Mouse (Mus musculus): ENCODE measurements at regions not wholly inside any gene's neighbourhood (a gene's known extent, or its start where the extent isn't known, plus 50 kb on each side); places are given as distances from the start of the nearest gene placed in this dataset.
A peak's percentile ranks its signal among the peaks of the same experiment; 100 is the strongest.

DNA sequence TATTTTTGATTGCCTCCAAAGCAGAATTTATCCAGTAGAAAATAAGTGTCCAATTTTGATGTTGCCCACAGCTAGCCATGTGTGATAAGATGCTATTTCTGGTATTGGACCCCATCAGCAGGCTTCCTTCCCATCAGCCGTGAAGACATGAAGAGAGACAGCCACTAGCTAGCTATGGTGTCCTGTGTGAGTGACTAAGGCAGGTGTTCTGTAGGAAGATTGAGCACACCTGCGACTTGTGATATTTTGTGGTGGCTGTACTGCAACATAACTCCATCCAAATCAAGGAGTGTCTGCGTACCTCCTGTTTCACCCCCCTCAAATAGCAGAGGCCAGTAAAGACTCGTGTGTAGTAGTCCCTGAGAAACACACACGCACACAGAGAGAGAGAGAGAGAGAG, 56.6 kb upstream of the Dap start:
- Histone ChIP-seq H3K36me3 (ENCODE audit: control insufficient read depth, insufficient read depth, low read length) (no peaks in the 10 kb centered on the region), H3K27me3 (ENCODE audit: control insufficient read depth, insufficient read depth, low read length) (no peaks in the 10 kb centered on the region), H3K9me3 (ENCODE audit: control insufficient read depth, low read length) (no peaks in the 10 kb centered on the region), H3K4me2 (ENCODE audit: low read depth, low read length) (no peak overlapping the region), H3K4me1 (ENCODE audit: control insufficient read depth, insufficient read depth, low read length) (no peaks in the 10 kb centered on the region), H3K27ac (ENCODE audit: low read depth, low read length) (no peak overlapping the region), H3K4me3 (ENCODE audit: low read depth, low read length) (no peak overlapping the region), H3K9ac (replicated peaks; ENCODE audit: low read depth, low read length) (no peak overlapping the region)
- no peak for ATAC-seq (ENCODE audit: low read depth)
- 89% methylated on average over 5 of the region's 5 CpGs for WGBS

DNA sequence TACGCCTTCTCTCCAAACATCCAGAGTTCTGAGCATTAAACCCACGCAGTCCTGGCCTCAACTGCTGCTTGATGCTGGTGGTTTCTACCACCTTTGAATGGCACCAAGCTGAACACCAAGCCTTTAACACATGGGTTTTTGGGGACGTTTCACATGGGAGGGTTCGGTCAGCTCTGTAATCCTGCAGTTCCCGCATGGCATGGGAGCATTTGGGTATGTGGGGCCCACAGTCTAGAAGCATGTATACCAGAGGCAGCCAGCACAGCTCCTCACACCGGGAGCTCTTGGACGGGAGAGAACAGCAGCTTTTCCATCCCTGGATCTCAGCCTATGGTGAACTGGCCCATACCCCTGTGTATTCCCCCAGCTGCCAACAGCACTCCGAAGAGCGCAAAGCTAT, 55.9 kb upstream of the Dap start:
- Histone ChIP-seq H3K27ac (ENCODE audit: low read depth, low read length) (no peak overlapping the region), H3K9ac (replicated peaks; ENCODE audit: low read depth, low read length) (no peak overlapping the region), H3K9me3 (ENCODE audit: control insufficient read depth, low read length) (no peaks in the 10 kb centered on the region), H3K36me3 (ENCODE audit: control insufficient read depth, insufficient read depth, low read length) (no peaks in the 10 kb centered on the region), H3K4me2 (ENCODE audit: low read depth, low read length) (no peak overlapping the region), H3K27me3 (ENCODE audit: control insufficient read depth, insufficient read depth, low read length) (no peaks in the 10 kb centered on the region), H3K4me3 (ENCODE audit: low read depth, low read length) (no peak overlapping the region), H3K4me1 (ENCODE audit: control insufficient read depth, insufficient read depth, low read length) (no peaks in the 10 kb centered on the region)
- 92% methylated on average over 9 of the region's 9 CpGs for WGBS
- ATAC-seq (ENCODE audit: low read depth), result no peak

DNA sequence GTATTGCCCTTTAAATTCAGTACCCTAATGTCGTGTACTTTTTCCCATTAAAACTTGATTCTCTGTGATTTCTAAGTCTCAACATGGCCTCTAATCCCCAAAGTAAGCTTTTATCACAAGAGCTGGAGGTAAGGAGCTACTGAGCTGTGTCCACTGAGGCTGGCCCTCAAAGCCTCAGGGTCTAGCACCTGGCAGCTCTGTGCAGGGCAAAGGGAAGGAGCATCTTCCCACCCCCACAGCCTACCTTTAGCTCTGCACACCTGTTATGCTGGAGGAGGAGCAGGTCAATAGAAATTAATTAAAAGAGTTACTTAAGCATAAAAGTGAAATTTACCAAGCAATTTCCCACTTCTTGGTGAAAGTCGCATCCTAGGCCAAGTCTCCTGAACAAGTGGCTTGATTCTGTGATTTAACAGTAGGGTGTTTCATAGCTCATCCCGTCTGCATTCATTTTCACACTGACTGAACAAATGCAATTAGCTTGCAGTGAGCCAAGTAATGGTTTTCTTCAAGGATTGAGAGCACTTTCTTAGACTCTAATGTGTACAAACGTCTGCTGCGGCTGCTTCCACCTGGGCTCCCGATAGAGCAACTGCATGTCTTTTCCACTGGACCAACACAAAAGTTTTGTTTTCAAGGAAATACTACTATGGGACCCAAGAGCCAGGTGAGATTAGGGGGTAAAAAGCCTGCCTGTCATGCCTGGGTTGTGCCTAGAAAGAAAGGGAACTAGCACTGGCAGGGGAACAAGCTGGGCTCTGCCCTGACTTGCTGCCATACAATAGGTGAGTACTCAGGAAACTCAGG, 50.6 kb upstream of the Dap start:
- ATAC-seq (ENCODE audit: low read depth), result peak; percentile 69; the same call in 1 of the 2 replicates
- Histone ChIP-seq H3K36me3 (ENCODE audit: control insufficient read depth, insufficient read depth, low read length) (no peaks in the 10 kb centered on the region), H3K9me3 (ENCODE audit: control insufficient read depth, low read length) (no peaks in the 10 kb centered on the region), H3K4me3 (ENCODE audit: low read depth, low read length) (no peak overlapping the region), H3K4me1 (ENCODE audit: control insufficient read depth, insufficient read depth, low read length) (no peaks in the 10 kb centered on the region), H3K27me3 (ENCODE audit: control insufficient read depth, insufficient read depth, low read length) (no peaks in the 10 kb centered on the region), H3K4me2 (ENCODE audit: low read depth, low read length) (no peak overlapping the region), H3K9ac (replicated peaks; ENCODE audit: low read depth, low read length) (no peak overlapping the region), H3K27ac (ENCODE audit: low read depth, low read length) (no peak overlapping the region)
- WGBS, result 66% methylated on average over 6 of the region's 6 CpGs

All from neural tube, embryonic 14.5 days (tissue).